Mouse (Mus musculus) bone marrow, adult 2 months (tissue): ENCODE measurements around the gene Evpl.

Experiments
- CTCF ChIP-seq: fragments of 200-500 bp; IDR thresholded peaks from 2 replicates; pipeline ENCODE4 v1.5.1; 2011; ENCODE audit warnings: low read length, control low read depth; ENCODE audit not compliant: control insufficient read depth, insufficient read depth
- POLR2A ChIP-seq: fragments of 200-500 bp; IDR thresholded peaks from 2 replicates; pipeline ENCODE4 v1.6.1; 2011; ENCODE audit warnings: low read depth, mild to moderate bottlenecking, control low read depth, low read length, borderline replicate concordance; ENCODE audit not compliant: control insufficient read depth

DNA sequence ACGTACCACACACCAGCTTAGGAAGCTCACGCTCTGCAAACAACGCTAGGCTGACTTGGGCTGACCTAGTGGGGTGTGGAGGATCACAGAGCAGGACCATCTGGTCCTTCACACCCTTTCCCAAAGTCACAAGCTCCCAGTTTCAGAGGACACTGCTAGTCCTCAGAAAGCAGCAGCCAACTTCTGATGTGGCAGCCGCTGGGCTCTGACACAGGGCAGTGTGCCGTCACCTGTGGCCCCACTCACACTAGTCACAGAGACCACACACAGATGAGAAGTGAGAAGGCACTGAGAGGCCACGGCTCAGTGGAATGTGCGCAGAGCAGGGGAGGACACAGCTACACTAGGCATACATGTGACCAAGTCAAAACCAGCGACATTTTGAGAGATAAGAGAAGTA, 13.0 kb upstream of the Evpl start:
- TF ChIP-seq POLR2A (no peak), CTCF (no peak)
